Mouse (Mus musculus): ENCODE data around the gene Klhl26. TPM values are rescaled to one million over a fixed set of nuclear protein-coding genes. Genes with fewer than 3 reads are reported as not detected.

The Klhl26 gene
- polyA plus RNA-seq, 1 experiment from 2014 or later, result 19.6 TPM

GRCm38 (mm10) chr8:70416941-70417340, 59.8 kb downstream of the Klhl26 start:
- Histone ChIP-seq H3K9me3 (replicated peaks; ENCODE audit: control insufficient read depth, low read length) (no peaks in the 10 kb centered on the region), H3K27ac (ENCODE audit: low read depth, low read length) (no peak overlapping the region), H3K4me1 (ENCODE audit: control insufficient read depth, insufficient read depth, low read length) (no peaks in the 10 kb centered on the region), H3K4me3 (ENCODE audit: low read depth, low read length) (no peak overlapping the region), H3K27me3 (replicated peaks; ENCODE audit: control insufficient read depth, insufficient read depth, low read length) (no peaks in the 10 kb centered on the region), H3K36me3 (ENCODE audit: control insufficient read depth, insufficient read depth, low read length) (peaks cover 7% of the 10 kb centered on the region; the same call in 1 of the 2 replicates), H3K4me2 (ENCODE audit: low read length) (no peak overlapping the region), H3K9ac (ENCODE audit: low read length) (no peak overlapping the region)
- DNase-seq (ENCODE audit: low spot score) (no peak), ATAC-seq (no peak)
- 33% methylated on average over 6 of the region's 6 CpGs for WGBS

GRCm38 (mm10) chr8:70415540-70416451, 61.0 kb downstream of the Klhl26 start:
- peaks cover 7% of the 10 kb centered on the region; the same call in 1 of the 2 replicates for H3K36me3 ChIP-seq (ENCODE audit: control insufficient read depth, insufficient read depth, low read length)
- peak; percentile 47; the same call in 1 of the 2 replicates for ATAC-seq
- no peaks in the 10 kb centered on the region for H3K27me3 ChIP-seq (replicated peaks; ENCODE audit: control insufficient read depth, insufficient read depth, low read length)
- H3K4me1 ChIP-seq (ENCODE audit: control insufficient read depth, insufficient read depth, low read length), result no peaks in the 10 kb centered on the region
- no peak overlapping the region for H3K4me2 ChIP-seq (ENCODE audit: low read length)
- peak; percentile 60 for DNase-seq (ENCODE audit: low spot score)
- WGBS, result 68% methylated on average over 8 of the region's 8 CpGs
- H3K4me3 ChIP-seq (ENCODE audit: low read depth, low read length), result no peak overlapping the region
- no peak overlapping the region for H3K9ac ChIP-seq (ENCODE audit: low read length)
- no peak overlapping the region for H3K27ac ChIP-seq (ENCODE audit: low read depth, low read length)
- no peaks in the 10 kb centered on the region for H3K9me3 ChIP-seq (replicated peaks; ENCODE audit: control insufficient read depth, low read length)

GRCm38 (mm10) chr8:70414310-70414946, 62.3 kb downstream of the Klhl26 start:
- no peaks in the 10 kb centered on the region for H3K9me3 ChIP-seq (replicated peaks; ENCODE audit: control insufficient read depth, low read length)
- ATAC-seq (no peak), DNase-seq (ENCODE audit: low spot score) (no peak)
- peaks cover 7% of the 10 kb centered on the region; the same call in 1 of the 2 replicates for H3K36me3 ChIP-seq (ENCODE audit: control insufficient read depth, insufficient read depth, low read length)
- H3K27ac ChIP-seq (ENCODE audit: low read depth, low read length), result no peak overlapping the region
- no peak overlapping the region for H3K4me3 ChIP-seq (ENCODE audit: low read depth, low read length)
- H3K9ac ChIP-seq (ENCODE audit: low read length), result no peak overlapping the region
- H3K4me2 ChIP-seq (ENCODE audit: low read length), result no peak overlapping the region
- H3K27me3 ChIP-seq (replicated peaks; ENCODE audit: control insufficient read depth, insufficient read depth, low read length), result no peaks in the 10 kb centered on the region
- no peaks in the 10 kb centered on the region for H3K4me1 ChIP-seq (ENCODE audit: control insufficient read depth, insufficient read depth, low read length)
- 92% methylated on average over 6 of the region's 6 CpGs for WGBS

GRCm38 (mm10) chr8:70410281-70410680, 66.5 kb downstream of the Klhl26 start:
- WGBS, result 96% methylated on average over 5 of the region's 5 CpGs
- DNase-seq (ENCODE audit: low spot score) (no peak), ATAC-seq (no peak)
- no peak overlapping the region for H3K4me3 ChIP-seq (ENCODE audit: low read depth, low read length)
- no peak overlapping the region for H3K27ac ChIP-seq (ENCODE audit: low read depth, low read length)
- no peak overlapping the region for H3K4me2 ChIP-seq (ENCODE audit: low read length)
- no peak overlapping the region for H3K9ac ChIP-seq (ENCODE audit: low read length)
- no peaks in the 10 kb centered on the region for H3K27me3 ChIP-seq (replicated peaks; ENCODE audit: control insufficient read depth, insufficient read depth, low read length)
- H3K9me3 ChIP-seq (replicated peaks; ENCODE audit: control insufficient read depth, low read length), result no peaks in the 10 kb centered on the region
- H3K4me1 ChIP-seq (ENCODE audit: control insufficient read depth, insufficient read depth, low read length), result peaks cover 5% of the 10 kb centered on the region; the same call in 1 of the 2 replicates
- peaks cover 9% of the 10 kb centered on the region; the same call in 1 of the 2 replicates for H3K36me3 ChIP-seq (ENCODE audit: control insufficient read depth, insufficient read depth, low read length)

GRCm38 (mm10) chr8:70409455-70409871, 67.3 kb downstream of the Klhl26 start:
- no peak overlapping the region for H3K27ac ChIP-seq (ENCODE audit: low read depth, low read length)
- H3K36me3 ChIP-seq (ENCODE audit: control insufficient read depth, insufficient read depth, low read length), result peaks cover 10% of the 10 kb centered on the region
- H3K9ac ChIP-seq (ENCODE audit: low read length), result no peak overlapping the region
- no peaks in the 10 kb centered on the region for H3K27me3 ChIP-seq (replicated peaks; ENCODE audit: control insufficient read depth, insufficient read depth, low read length)
- ATAC-seq (no peak), DNase-seq (ENCODE audit: low spot score) (no peak)
- H3K4me3 ChIP-seq (ENCODE audit: low read depth, low read length), result no peak overlapping the region
- H3K4me2 ChIP-seq (ENCODE audit: low read length), result no peak overlapping the region
- H3K4me1 ChIP-seq (ENCODE audit: control insufficient read depth, insufficient read depth, low read length), result peaks cover 5% of the 10 kb centered on the region; the same call in 1 of the 2 replicates
- 70% methylated on average over 9 of the region's 9 CpGs for whole genome bisulfite sequencing
- H3K9me3 ChIP-seq (replicated peaks; ENCODE audit: control insufficient read depth, low read length), result no peaks in the 10 kb centered on the region

GRCm38 (mm10) chr8:70409019-70409418, 67.7 kb downstream of the Klhl26 start:
- Histone ChIP-seq H3K9ac (ENCODE audit: low read length) (0 out of 2 replicates have a peak overlapping the region, but pooled peaks have one; percentile 35), H3K27ac (ENCODE audit: low read depth, low read length) (no peak overlapping the region), H3K4me1 (ENCODE audit: control insufficient read depth, insufficient read depth, low read length) (peaks cover 5% of the 10 kb centered on the region; the same call in 1 of the 2 replicates), H3K4me2 (ENCODE audit: low read length) (no peak overlapping the region), H3K27me3 (replicated peaks; ENCODE audit: control insufficient read depth, insufficient read depth, low read length) (no peaks in the 10 kb centered on the region), H3K9me3 (replicated peaks; ENCODE audit: control insufficient read depth, low read length) (no peaks in the 10 kb centered on the region), H3K36me3 (ENCODE audit: control insufficient read depth, insufficient read depth, low read length) (peaks cover 12% of the 10 kb centered on the region), H3K4me3 (ENCODE audit: low read depth, low read length) (no peak overlapping the region)
- no peak for DNase-seq (ENCODE audit: low spot score)
- no peak; the same call in 1 of the 2 replicates for ATAC-seq
- WGBS, result 83% methylated on average over 10 of the region's 10 CpGs

GRCm38 (mm10) chr8:70408301-70408700, 68.5 kb downstream of the Klhl26 start:
- peak overlapping the region; percentile 40; the same call in 1 of the 2 replicates for H3K9ac ChIP-seq (ENCODE audit: low read length)
- H3K4me3 ChIP-seq (ENCODE audit: low read depth, low read length), result no peak overlapping the region
- ATAC-seq, result peak; percentile 79
- peaks cover 10% of the 10 kb centered on the region for H3K36me3 ChIP-seq (ENCODE audit: control insufficient read depth, insufficient read depth, low read length)
- H3K9me3 ChIP-seq (replicated peaks; ENCODE audit: control insufficient read depth, low read length), result no peaks in the 10 kb centered on the region
- H3K27me3 ChIP-seq (replicated peaks; ENCODE audit: control insufficient read depth, insufficient read depth, low read length), result no peaks in the 10 kb centered on the region
- H3K4me2 ChIP-seq (ENCODE audit: low read length), result no peak overlapping the region
- H3K4me1 ChIP-seq (ENCODE audit: control insufficient read depth, insufficient read depth, low read length), result peaks cover 5% of the 10 kb centered on the region; the same call in 1 of the 2 replicates
- DNase-seq (ENCODE audit: low spot score), result peak; percentile 17
- peak overlapping the region; percentile 27; the same call in 1 of the 2 replicates for H3K27ac ChIP-seq (ENCODE audit: low read depth, low read length)
- WGBS, result 43% methylated on average over 6 of the region's 6 CpGs

GRCm38 (mm10) chr8:70406427-70407069, 70.2 kb downstream of the Klhl26 start:
- no peak overlapping the region for H3K4me3 ChIP-seq (ENCODE audit: low read depth, low read length)
- WGBS, result 75% methylated on average over 11 of the region's 11 CpGs
- ATAC-seq, result no peak

More at GRCm38 (mm10) chr8:70406427-70407069, 70.2 kb downstream of the Klhl26 start:
- Histone ChIP-seq H3K9me3 (replicated peaks; ENCODE audit: control insufficient read depth, low read length) (no peaks in the 10 kb centered on the region), H3K4me1 (ENCODE audit: control insufficient read depth, insufficient read depth, low read length) (peaks cover 5% of the 10 kb centered on the region; the same call in 1 of the 2 replicates), H3K9ac (ENCODE audit: low read length) (no peak overlapping the region), H3K27ac (ENCODE audit: low read depth, low read length) (no peak overlapping the region), H3K36me3 (ENCODE audit: control insufficient read depth, insufficient read depth, low read length) (peaks cover 5% of the 10 kb centered on the region; the same call in 1 of the 2 replicates), H3K4me2 (ENCODE audit: low read length) (no peak overlapping the region), H3K27me3 (replicated peaks; ENCODE audit: control insufficient read depth, insufficient read depth, low read length) (no peaks in the 10 kb centered on the region)
- DNase-seq (ENCODE audit: low spot score), result no peak

Data from forebrain, embryonic 14.5 days (tissue).